In the genomic region with DNA sequence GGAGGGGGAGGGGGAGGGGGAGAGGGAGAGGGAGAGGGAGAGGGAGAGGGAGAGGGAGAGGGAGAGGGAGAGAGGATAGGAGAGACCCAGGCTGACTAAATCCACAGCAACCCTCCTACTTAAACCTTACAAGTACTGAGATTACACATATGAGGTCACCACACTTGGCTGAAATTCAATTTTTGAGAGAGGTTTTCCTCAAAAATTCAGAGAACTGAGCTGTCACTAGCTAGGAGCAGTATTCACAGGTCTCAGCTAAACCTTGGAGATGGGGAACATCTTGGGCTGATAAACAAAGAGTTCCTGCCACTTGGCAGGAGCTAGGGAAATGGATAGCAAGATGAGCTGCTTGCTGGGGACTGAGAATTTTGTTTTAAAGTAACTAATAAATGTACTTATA, we compare ENCODE assay signal across 24 mouse cellular contexts. TPM values are rescaled to one million over a fixed set of nuclear protein-coding genes. Genes with fewer than 3 reads are reported as not detected.
DNase-seq lines count a peak whose midpoint lies in the region; ATAC-seq and TF ChIP-seq lines count a peak whose summit lies in the region.
"Had no signal": no experiment of that assay in that cellular context is flagged by ENCODE, and none has a peak within 500 bp of the region (broad histone marks: within the 10 kb centered on the region; RNA-seq: fewer than 3 reads in every experiment).

No protein-coding gene starts in this region.

- TF ChIP-seq CTCF in lung, embryonic 14.5 days (IDR thresholded peaks at IDR 0.05; ENCODE audit: low read depth): no peak
- no peak for TF ChIP-seq CTCF in midbrain, postnatal 0 days (IDR thresholded peaks at IDR 0.05)

- no peaks in the 10 kb centered on the region for H3K27me3 ChIP-seq in lung, embryonic 14.5 days (ENCODE audit: insufficient read depth, low read length)
- no peaks in the 10 kb centered on the region for H3K27me3 ChIP-seq in limb, embryonic 10.5 days (ENCODE audit: low read depth, poor library complexity, severe bottlenecking)
- no peaks in the 10 kb centered on the region for H3K27me3 ChIP-seq in midbrain, embryonic 16.5 days (ENCODE audit: control insufficient read depth, insufficient read depth, low read depth, low read length)
- H3K27me3 ChIP-seq in midbrain, postnatal 0 days (ENCODE audit: insufficient read depth, low read length): no peaks in the 10 kb centered on the region
- H3K27me3 ChIP-seq: forebrain, embryonic 13.5 days; hindbrain, embryonic 13.5 days had no signal

- ATAC-seq in lung, embryonic 14.5 days (ENCODE audit: insufficient read depth): 0 out of 2 replicates have a peak, but pooled peaks have one; percentile 38
- ATAC-seq in midbrain, embryonic 16.5 days: no peak
- no peak for ATAC-seq in midbrain, postnatal 0 days (ENCODE audit: low FRiP score)
- ATAC-seq: CD4-positive, CD25-positive, alpha-beta regulatory T cell, adult 4 months; forebrain, embryonic 13.5 days; forebrain, postnatal 0 days; hindbrain, postnatal 0 days had no signal

- H3K27ac ChIP-seq in lung, embryonic 14.5 days (ENCODE audit: low read depth): no peak overlapping the region
- H3K27ac ChIP-seq in limb, embryonic 10.5 days: no peak overlapping the region
- H3K27ac ChIP-seq in midbrain, embryonic 16.5 days (ENCODE audit: low read length): no peak overlapping the region
- no peak overlapping the region for H3K27ac ChIP-seq in midbrain, postnatal 0 days (ENCODE audit: low read depth, low read length)
- H3K27ac ChIP-seq: embryonic facial prominence, embryonic 13.5 days; forebrain, embryonic 13.5 days; heart, embryonic 10.5 days; hindbrain, embryonic 13.5 days; hindbrain, postnatal 0 days had no signal

- no peaks in the 10 kb centered on the region for H3K9me3 ChIP-seq in lung, embryonic 14.5 days (ENCODE audit: low read depth, low read length)
- no peaks in the 10 kb centered on the region for H3K9me3 ChIP-seq in limb, embryonic 10.5 days (replicated peaks)
- H3K9me3 ChIP-seq in midbrain, embryonic 16.5 days (replicated peaks; ENCODE audit: control insufficient read depth, low read length, poor library complexity, severe bottlenecking): no peaks in the 10 kb centered on the region
- H3K9me3 ChIP-seq in midbrain, postnatal 0 days (ENCODE audit: low read length): no peaks in the 10 kb centered on the region
- H3K9me3 ChIP-seq: embryonic facial prominence, embryonic 13.5 days; forebrain, embryonic 13.5 days; heart, embryonic 10.5 days; hindbrain, embryonic 13.5 days had no signal

- H3K9ac ChIP-seq in lung, embryonic 14.5 days: no peak overlapping the region
- no peak overlapping the region for H3K9ac ChIP-seq in midbrain, embryonic 16.5 days (ENCODE audit: low read depth, low read length)
- no peak overlapping the region for H3K9ac ChIP-seq in midbrain, postnatal 0 days (replicated peaks; ENCODE audit: low read length, poor library complexity, severe bottlenecking)
- H3K9ac ChIP-seq: embryonic facial prominence, embryonic 13.5 days; forebrain, embryonic 13.5 days; forebrain, postnatal 0 days; hindbrain, embryonic 13.5 days had no signal

- H3K4me1 ChIP-seq in lung, embryonic 14.5 days (ENCODE audit: insufficient read depth): no peaks in the 10 kb centered on the region
- H3K4me1 ChIP-seq in limb, embryonic 10.5 days: no peaks in the 10 kb centered on the region
- H3K4me1 ChIP-seq in midbrain, embryonic 16.5 days (ENCODE audit: control insufficient read depth, insufficient read depth, low read length): no peaks in the 10 kb centered on the region
- H3K4me1 ChIP-seq in midbrain, postnatal 0 days (ENCODE audit: insufficient read depth, low read length): no peaks in the 10 kb centered on the region
- H3K4me1 ChIP-seq: embryonic facial prominence, embryonic 13.5 days; forebrain, embryonic 13.5 days; heart, embryonic 10.5 days; hindbrain, embryonic 13.5 days had no signal

- no peak overlapping the region for H3K4me2 ChIP-seq in lung, embryonic 14.5 days
- H3K4me2 ChIP-seq in midbrain, embryonic 16.5 days (ENCODE audit: low read length): no peak overlapping the region
- H3K4me2 ChIP-seq in midbrain, postnatal 0 days (ENCODE audit: low read depth, low read length, poor library complexity, severe bottlenecking): no peak overlapping the region
- H3K4me2 ChIP-seq: embryonic facial prominence, embryonic 13.5 days; forebrain, embryonic 13.5 days; hindbrain, embryonic 13.5 days had no signal

- peak; percentile 78 for DNase-seq in lung, embryonic 14.5 days
- DNase-seq in lung, postnatal 4 days: no peak
- peak; percentile 65 for DNase-seq in 3T3-L1 (ENCODE audit: low read depth, low spot score)
- peak; percentile 42 for DNase-seq in NIH3T3 (ENCODE audit: low read depth)
- peak; percentile 1 for DNase-seq in limb, embryonic 10.5 days (ENCODE audit: low spot score)
- DNase-seq in midbrain, postnatal 0 days (ENCODE audit: low spot score): no peak
- DNase-seq: adrenal gland, postnatal 10 days; B cell, adult 2 months; cerebellum, adult 11-12 months; cerebellum, adult 9-10 months; cerebellum, postnatal 25 days; forebrain, postnatal 0 days; gastrocnemius, postnatal 36 days; heart, adult 18-20 months; heart, postnatal 10 days; heart, postnatal 4 days had no signal

- no peaks in the 10 kb centered on the region for H3K36me3 ChIP-seq in lung, embryonic 14.5 days (ENCODE audit: insufficient read depth)
- H3K36me3 ChIP-seq in limb, embryonic 10.5 days: no peaks in the 10 kb centered on the region
- no peaks in the 10 kb centered on the region for H3K36me3 ChIP-seq in midbrain, embryonic 16.5 days (ENCODE audit: control insufficient read depth, insufficient read depth, low read length)
- H3K36me3 ChIP-seq in midbrain, postnatal 0 days (ENCODE audit: insufficient read depth, low read length): no peaks in the 10 kb centered on the region
- H3K36me3 ChIP-seq: embryonic facial prominence, embryonic 13.5 days; G1E; heart, embryonic 10.5 days; hindbrain, embryonic 13.5 days had no signal

- no peak overlapping the region for H3K4me3 ChIP-seq in lung, embryonic 14.5 days (ENCODE audit: low read depth, low read length)
- H3K4me3 ChIP-seq in limb, embryonic 10.5 days: no peak overlapping the region
- H3K4me3 ChIP-seq in midbrain, embryonic 16.5 days (ENCODE audit: low read depth, low read length): no peak overlapping the region
- H3K4me3 ChIP-seq in midbrain, postnatal 0 days (ENCODE audit: low read depth, low read length): no peak overlapping the region
- H3K4me3 ChIP-seq: embryonic facial prominence, embryonic 13.5 days; forebrain, embryonic 13.5 days; heart, embryonic 10.5 days; hindbrain, embryonic 13.5 days had no signal

RNA-seq across cellular contexts. Expression of gene Adamts16, which starts 12.0 kb away (rescaled TPM):
- 0.04 and 0.07 TPM in 2 replicates for polyA plus RNA-seq in lung, embryonic 14.5 days (2014; fragmentation: Nextera tagmentation; extraction: Ambion mirVana)
- 1.5 and 1.9 TPM in 2 replicates for polyA plus RNA-seq in limb, embryonic 10.5 days (2016; fragmentation: Nextera tagmentation; extraction: Ambion mirVana)
- 2.0 and 2.3 TPM in 2 replicates for polyA plus RNA-seq in midbrain, embryonic 16.5 days (2015; fragmentation: Nextera tagmentation; extraction: Ambion mirVana)
- total RNA-seq in midbrain, postnatal 0 days (2014; rRNA removed): 4.8 and 5.6 TPM in 2 replicates
- polyA plus RNA-seq in midbrain, postnatal 0 days (2015; fragmentation: Nextera tagmentation; extraction: Ambion mirVana): 2.0 and 2.2 TPM in 2 replicates
- total RNA-seq: heart, adult 18-20 months had no signal
- polyA plus RNA-seq: CD4-positive, CD25-positive, alpha-beta regulatory T cell, adult 4 months; G1E had no signal

Comparison
In these comparisons a context has a peak if more than half of its experiments do, and no peak if none do; other contexts are left out.
1. DNase-seq: peak in lung, embryonic 14.5 days (single experiment), 3T3-L1 (single experiment), NIH3T3 (single experiment) and limb, embryonic 10.5 days (single experiment); none in lung, postnatal 4 days (0 of 2) and midbrain, postnatal 0 days (single experiment).